Comparison of ENCODE assay signal across 24 mouse cellular contexts in the genomic region with DNA sequence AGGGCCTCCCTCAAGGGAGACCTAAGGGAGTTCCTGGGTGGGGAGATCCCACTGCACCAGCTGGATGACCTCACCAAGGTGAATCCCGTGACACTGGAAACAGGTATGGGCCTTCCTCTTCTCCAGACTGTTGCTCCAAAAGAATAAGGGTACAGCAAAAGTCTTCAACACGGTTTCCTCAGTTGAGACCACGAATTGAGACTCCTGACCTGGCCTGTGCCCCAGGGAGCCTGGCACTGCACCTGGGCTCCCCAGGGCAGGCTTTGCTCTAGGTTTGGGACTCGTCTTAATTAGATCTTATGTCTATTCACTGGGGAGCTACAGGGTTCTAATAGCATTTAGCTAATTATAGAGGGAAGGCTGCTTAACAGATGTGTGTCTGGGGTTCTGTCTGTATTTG. TPM values are rescaled to one million over a fixed set of nuclear protein-coding genes. Genes with fewer than 3 reads are reported as not detected.
A peak's percentile ranks its signal among the peaks of the same experiment; 100 is the strongest.
DNase-seq lines count a peak whose midpoint lies in the region; ATAC-seq lines count a peak whose summit lies in the region.
"Had no signal": no experiment of that assay in that cellular context is flagged by ENCODE, and none has a peak within 500 bp of the region (broad histone marks: within the 10 kb centered on the region; RNA-seq: fewer than 3 reads in every experiment).

No protein-coding gene starts in this region.

- no peaks in the 10 kb centered on the region for H3K9me3 ChIP-seq in embryonic facial prominence, embryonic 14.5 days (ENCODE audit: control insufficient read depth, low read length)
- no peaks in the 10 kb centered on the region for H3K9me3 ChIP-seq in embryonic facial prominence, embryonic 10.5 days
- H3K9me3 ChIP-seq in heart, embryonic 10.5 days: no peaks in the 10 kb centered on the region
- H3K9me3 ChIP-seq: embryonic facial prominence, embryonic 12.5 days; forebrain, embryonic 12.5 days; forebrain, embryonic 15.5 days; heart, embryonic 12.5 days; heart, embryonic 15.5 days had no signal

- H3K36me3 ChIP-seq in embryonic facial prominence, embryonic 14.5 days (ENCODE audit: control insufficient read depth, insufficient read depth, low read length): peaks cover 67% of the 10 kb centered on the region
- H3K36me3 ChIP-seq in embryonic facial prominence, embryonic 10.5 days (replicated peaks): peaks cover 84% of the 10 kb centered on the region
- peaks cover 81% of the 10 kb centered on the region for H3K36me3 ChIP-seq in heart, embryonic 10.5 days

- H3K4me1 ChIP-seq in embryonic facial prominence, embryonic 14.5 days (ENCODE audit: control insufficient read depth, insufficient read depth, low read length): peaks cover 7% of the 10 kb centered on the region; the same call in 1 of the 2 replicates
- H3K4me1 ChIP-seq in embryonic facial prominence, embryonic 10.5 days: peaks cover 16% of the 10 kb centered on the region
- H3K4me1 ChIP-seq in heart, embryonic 10.5 days: peaks cover 11% of the 10 kb centered on the region

- H3K9ac ChIP-seq in embryonic facial prominence, embryonic 14.5 days (ENCODE audit: low read depth, low read length): no peak overlapping the region
- H3K9ac ChIP-seq: embryonic facial prominence, embryonic 12.5 days; forebrain, embryonic 12.5 days; forebrain, embryonic 15.5 days; heart, embryonic 12.5 days; heart, embryonic 15.5 days; hindbrain, embryonic 14.5 days had no signal

- H3K4me3 ChIP-seq in embryonic facial prominence, embryonic 14.5 days (ENCODE audit: low read depth, low read length): no peak overlapping the region
- no peak overlapping the region for H3K4me3 ChIP-seq in embryonic facial prominence, embryonic 10.5 days
- no peak overlapping the region for H3K4me3 ChIP-seq in heart, embryonic 10.5 days
- H3K4me3 ChIP-seq: embryonic facial prominence, embryonic 12.5 days; forebrain, embryonic 12.5 days; forebrain, embryonic 15.5 days; heart, embryonic 12.5 days; heart, embryonic 15.5 days had no signal

- WGBS in embryonic facial prominence, embryonic 14.5 days: 68% methylated on average over 4 of the region's 4 CpGs
- 84% methylated on average over 4 of the region's 4 CpGs for WGBS in embryonic facial prominence, embryonic 10.5 days
- 90% methylated on average over 4 of the region's 4 CpGs for WGBS in heart, embryonic 10.5 days

- intact Hi-C loops in heart, postnatal 25 days (cut with DNase I): no loop called here

- no peak overlapping the region for H3K4me2 ChIP-seq in embryonic facial prominence, embryonic 14.5 days (ENCODE audit: low read depth, low read length)
- H3K4me2 ChIP-seq: embryonic facial prominence, embryonic 12.5 days; forebrain, embryonic 12.5 days; forebrain, embryonic 15.5 days; heart, embryonic 12.5 days; heart, embryonic 15.5 days; hindbrain, embryonic 14.5 days had no signal

- DNase-seq in embryonic facial prominence, embryonic 14.5 days (ENCODE audit: low spot score): peak; percentile 9
- no peak for DNase-seq in embryonic facial prominence, embryonic 10.5 days (ENCODE audit: low spot score)
- peak; percentile 41 for DNase-seq in heart, embryonic 10.5 days (ENCODE audit: low spot score)
- no peak for DNase-seq in heart, postnatal 25 days (ENCODE audit: low spot score)
- DNase-seq in testis, postnatal 10 days (ENCODE audit: low spot score): peak; percentile 29
- no peak for DNase-seq in testis, postnatal 14 days (ENCODE audit: low spot score)
- no peak for DNase-seq in thymus, postnatal 25 days
- DNase-seq: adrenal gland, postnatal 10 days; adrenal gland, postnatal 36 days; cerebellum, adult 18-20 months; cerebellum, adult 9-10 months; cerebellum, postnatal 14 days; gastrocnemius, postnatal 25 days; heart, postnatal 10 days; heart, postnatal 4 days had no signal

- no peaks in the 10 kb centered on the region for H3K27me3 ChIP-seq in embryonic facial prominence, embryonic 14.5 days (replicated peaks; ENCODE audit: control insufficient read depth, insufficient read depth, low read length)
- no peaks in the 10 kb centered on the region for H3K27me3 ChIP-seq in embryonic facial prominence, embryonic 10.5 days (replicated peaks; ENCODE audit: low read depth, poor library complexity, severe bottlenecking)
- no peaks in the 10 kb centered on the region for H3K27me3 ChIP-seq in heart, embryonic 10.5 days (ENCODE audit: insufficient read depth, poor library complexity, severe bottlenecking)
- H3K27me3 ChIP-seq: embryonic facial prominence, embryonic 12.5 days; forebrain, embryonic 12.5 days; forebrain, embryonic 15.5 days; heart, embryonic 12.5 days; heart, embryonic 15.5 days; Patski had no signal

- H3K27ac ChIP-seq in embryonic facial prominence, embryonic 14.5 days (replicated peaks; ENCODE audit: low read depth, low read length): no peak overlapping the region
- no peak overlapping the region for H3K27ac ChIP-seq in embryonic facial prominence, embryonic 10.5 days (replicated peaks)
- no peak overlapping the region for H3K27ac ChIP-seq in heart, embryonic 10.5 days
- H3K27ac ChIP-seq: embryonic facial prominence, embryonic 12.5 days; forebrain, embryonic 12.5 days; forebrain, embryonic 15.5 days; heart, embryonic 15.5 days; hindbrain, embryonic 14.5 days; hindbrain, postnatal 0 days had no signal

- peak; percentile 54; the same call in 1 of the 2 replicates for ATAC-seq in embryonic facial prominence, embryonic 14.5 days (ENCODE audit: low read depth)
- ATAC-seq: forebrain, embryonic 15.5 days; hindbrain, postnatal 0 days; inflammation-experienced regulatory T-cells, adult 6 months; Patski had no signal

RNA-seq across cellular contexts. Expression of a gene that starts 5.2 kb away (rescaled TPM):
- polyA plus RNA-seq in embryonic facial prominence, embryonic 14.5 days (2014; fragmentation: Nextera tagmentation; extraction: Ambion mirVana): 2.3 and 3.1 TPM in 2 replicates
- 2.5 and 2.8 TPM in 2 replicates for polyA plus RNA-seq in embryonic facial prominence, embryonic 10.5 days (2016; fragmentation: Nextera tagmentation; extraction: Ambion mirVana)
- polyA plus RNA-seq in heart, embryonic 10.5 days (2016; fragmentation: Nextera tagmentation; extraction: Ambion mirVana): 2.7 and 2.8 TPM in 2 replicates
- total RNA-seq in heart, postnatal 25 days (2021): 1 to 10 TPM; 5.4 to 6.4 TPM

RNA-seq across cellular contexts. Expression of a gene that starts 5.3 kb away (rescaled TPM):
- polyA plus RNA-seq in embryonic facial prominence, embryonic 14.5 days (2014; fragmentation: Nextera tagmentation; extraction: Ambion mirVana): 10.9 and 11.9 TPM in 2 replicates
- polyA plus RNA-seq in embryonic facial prominence, embryonic 10.5 days (2016; fragmentation: Nextera tagmentation; extraction: Ambion mirVana): 11.9 and 15.3 TPM in 2 replicates
- polyA plus RNA-seq in heart, embryonic 10.5 days (2016; fragmentation: Nextera tagmentation; extraction: Ambion mirVana): 10.1 and 10.6 TPM in 2 replicates
- total RNA-seq in heart, postnatal 25 days (2021): 1 to 10 TPM; 5.7 to 7.3 TPM

RNA-seq across cellular contexts. Expression of a gene that starts 14.6 kb away (rescaled TPM):
- polyA plus RNA-seq in embryonic facial prominence, embryonic 14.5 days (2014; fragmentation: Nextera tagmentation; extraction: Ambion mirVana): 62.4 and 67.0 TPM in 2 replicates
- polyA plus RNA-seq in embryonic facial prominence, embryonic 10.5 days (2016; fragmentation: Nextera tagmentation; extraction: Ambion mirVana): 52.0 and 53.9 TPM in 2 replicates
- polyA plus RNA-seq in heart, embryonic 10.5 days (2016; fragmentation: Nextera tagmentation; extraction: Ambion mirVana): 50.5 and 61.9 TPM in 2 replicates
- total RNA-seq in heart, postnatal 25 days (2021): 10 to 100 TPM; 41.2 to 46.8 TPM

RNA-seq across cellular contexts. Expression of a gene that starts 30.9 kb away (rescaled TPM):
- 46.5 and 52.2 TPM in 2 replicates for polyA plus RNA-seq in embryonic facial prominence, embryonic 14.5 days (2014; fragmentation: Nextera tagmentation; extraction: Ambion mirVana)
- 89.1 and 96.8 TPM in 2 replicates for polyA plus RNA-seq in embryonic facial prominence, embryonic 10.5 days (2016; fragmentation: Nextera tagmentation; extraction: Ambion mirVana)
- 55.1 and 78.2 TPM in 2 replicates for polyA plus RNA-seq in heart, embryonic 10.5 days (2016; fragmentation: Nextera tagmentation; extraction: Ambion mirVana)
- 10 to 100 TPM in 1 of 2 experiments, 1 to 10 TPM in 1; 7.6 to 10.2 TPM for total RNA-seq in heart, postnatal 25 days (2021)

RNA-seq across cellular contexts. Expression of a gene that starts 56.4 kb away (rescaled TPM):
- polyA plus RNA-seq in embryonic facial prominence, embryonic 14.5 days (2014; fragmentation: Nextera tagmentation; extraction: Ambion mirVana): 13.7 and 15.7 TPM in 2 replicates
- polyA plus RNA-seq in embryonic facial prominence, embryonic 10.5 days (2016; fragmentation: Nextera tagmentation; extraction: Ambion mirVana): 10.4 and 11.8 TPM in 2 replicates
- polyA plus RNA-seq in heart, embryonic 10.5 days (2016; fragmentation: Nextera tagmentation; extraction: Ambion mirVana): 29.3 and 34.3 TPM in 2 replicates
- 100 to 1,000 TPM; 106 to 108 TPM for total RNA-seq in heart, postnatal 25 days (2021)

Comparison
In these comparisons a context has a peak if more than half of its experiments do, and no peak if none do; other contexts are left out.
1. DNase-seq: peak in embryonic facial prominence, embryonic 14.5 days (single experiment), heart, embryonic 10.5 days (single experiment) and testis, postnatal 10 days (single experiment); none in embryonic facial prominence, embryonic 10.5 days (single experiment), heart, postnatal 25 days (single experiment), testis, postnatal 14 days (single experiment) and thymus, postnatal 25 days (single experiment).